Mouse (Mus musculus): Measurements from ENCODE around the gene Entpd2.

Gene Entpd2

DNA sequence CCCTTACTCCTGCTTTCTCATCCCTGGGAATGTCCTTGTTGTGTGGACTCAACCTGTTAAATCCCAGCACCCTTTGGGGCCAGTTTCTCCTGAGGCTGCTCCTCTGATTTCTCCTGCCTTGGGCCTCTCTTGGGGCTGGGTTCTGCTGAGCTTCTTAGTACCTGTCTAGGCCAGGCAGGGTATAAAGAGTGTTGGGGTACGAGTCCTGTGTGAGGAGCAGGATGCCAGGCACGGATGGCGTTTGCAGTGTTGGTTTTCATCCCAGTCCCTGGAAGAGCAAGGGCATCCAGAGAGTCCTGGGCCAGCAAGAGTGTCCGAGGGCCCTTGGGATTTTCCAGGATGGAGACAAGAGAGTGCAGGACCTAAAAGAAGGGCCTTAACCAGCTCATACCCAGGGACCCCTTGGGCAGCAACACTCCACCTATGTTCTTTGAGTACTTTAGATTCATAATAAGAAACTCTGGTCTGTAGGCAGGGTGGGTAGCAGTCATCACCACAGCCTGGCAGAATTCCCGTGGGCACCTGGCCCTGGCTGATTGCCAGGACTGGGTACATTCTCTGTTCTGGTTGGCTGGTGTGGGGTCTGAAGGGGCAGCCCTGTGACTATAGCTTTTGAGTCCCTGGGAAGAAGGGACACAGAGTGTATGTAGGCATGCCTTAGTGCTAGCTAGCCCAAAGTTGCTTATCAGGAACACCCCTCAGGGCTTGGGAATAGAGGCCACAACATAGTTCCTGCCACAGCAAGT, 33.9 kb downstream of the Entpd2 start:
- DNase-seq (ENCODE audit: low read depth, low spot score) = peak; percentile 14

DNA sequence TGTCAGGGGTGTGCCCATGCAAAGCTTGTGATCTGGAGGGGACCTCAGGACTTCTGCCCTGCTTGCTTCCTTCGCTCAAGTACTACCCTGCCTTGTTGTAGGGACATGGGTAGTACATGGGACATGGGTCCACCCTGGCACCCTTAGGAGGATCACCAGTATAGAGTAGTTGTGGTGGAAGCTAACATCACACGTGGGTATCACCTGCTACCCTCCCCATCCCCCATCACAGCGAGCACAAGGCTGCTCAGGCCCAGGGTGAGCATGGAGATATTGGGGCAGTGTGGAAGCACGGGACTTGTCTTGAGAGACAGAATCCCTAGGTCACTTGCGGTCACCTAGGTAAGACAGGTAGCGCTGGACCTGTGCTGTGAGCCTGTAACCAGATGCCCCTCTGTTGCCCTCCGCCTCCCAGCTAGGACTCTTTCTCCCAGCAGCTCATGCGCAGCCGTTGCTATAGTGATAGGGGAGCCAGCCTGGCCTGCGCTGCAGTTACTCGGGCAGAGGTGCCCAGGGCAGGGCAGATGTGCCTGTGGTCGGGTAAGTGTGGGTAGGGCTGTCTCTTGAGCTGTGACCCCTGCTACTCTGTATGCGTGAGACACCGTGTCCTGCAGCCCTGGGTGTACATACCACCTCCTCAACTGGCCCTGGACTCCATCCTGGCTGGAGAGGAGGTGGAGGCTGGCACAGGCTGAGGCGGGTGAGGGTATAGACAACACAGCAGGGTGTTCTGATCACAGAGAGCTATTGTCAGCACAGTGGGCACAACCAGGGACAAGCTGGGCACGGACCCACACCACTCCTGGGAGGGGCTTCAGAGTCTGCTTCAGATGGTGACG, 34.9 kb downstream of the Entpd2 start:
- DNase-seq (ENCODE audit: low read depth, low spot score) = no peak

DNA sequence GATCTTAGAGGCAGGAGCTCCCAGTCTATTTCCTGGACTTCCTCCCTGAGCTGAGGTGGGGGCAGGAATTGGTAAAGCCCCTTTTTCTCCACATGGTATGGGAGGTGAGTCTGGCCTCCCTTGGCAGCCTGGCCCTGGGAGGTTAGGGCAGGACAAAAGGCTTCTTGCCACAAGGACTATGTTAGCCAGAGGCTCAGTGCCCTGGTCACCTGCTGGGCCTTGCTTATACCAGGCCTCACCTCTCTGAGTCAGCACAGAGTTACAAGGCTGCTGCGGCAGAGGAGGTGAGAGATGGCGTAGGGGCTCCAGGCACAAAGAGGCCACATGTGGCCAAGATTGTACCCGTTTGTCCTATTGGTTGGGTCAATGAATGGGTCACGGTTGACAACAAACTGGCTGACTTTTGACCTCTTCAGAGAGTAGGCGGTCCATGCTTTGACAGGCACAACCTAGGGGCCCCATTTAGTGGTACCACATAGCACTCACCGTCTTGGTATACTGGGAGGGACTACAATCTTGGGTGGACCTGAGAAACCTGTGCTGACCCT, 35.7 kb downstream of the Entpd2 start:
- DNase-seq (ENCODE audit: low read depth, low spot score) = no peak

DNA sequence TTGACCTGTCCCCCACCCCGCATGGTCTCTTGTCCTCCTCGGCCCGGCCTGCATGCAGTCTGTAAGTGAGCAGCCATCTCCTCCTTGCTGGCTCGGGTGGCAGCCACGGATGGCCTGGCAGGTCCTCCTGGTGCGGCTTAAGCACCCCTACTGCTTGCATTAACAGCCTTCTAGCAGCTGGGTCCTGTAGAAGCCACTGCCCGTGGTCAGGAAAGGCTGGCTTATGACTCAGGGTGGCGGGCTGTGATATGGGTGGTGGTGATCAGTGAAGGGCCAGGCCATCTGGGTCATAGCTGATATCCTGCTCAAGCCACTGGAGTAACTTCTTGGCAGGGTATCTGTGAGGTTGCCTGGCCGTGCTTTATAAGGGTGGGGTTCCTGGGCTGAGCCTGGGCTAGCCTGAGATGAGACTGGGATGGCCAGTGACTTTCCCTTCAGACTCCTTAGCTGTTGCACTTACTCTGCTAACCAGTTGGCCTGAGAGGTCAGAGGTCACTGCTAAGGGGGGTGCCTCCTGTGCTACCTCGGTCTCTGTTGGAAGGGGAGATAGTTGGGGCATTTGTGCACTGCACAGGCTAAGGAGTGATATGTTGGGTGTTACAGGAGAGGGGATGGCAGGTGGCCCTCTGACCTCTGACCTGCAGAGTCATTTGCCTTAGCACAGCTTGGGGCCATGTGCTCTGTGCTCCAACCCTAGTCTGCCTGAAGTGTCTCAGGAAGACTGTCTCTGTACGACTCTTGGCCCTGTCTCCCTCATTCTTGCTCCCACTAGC, 36.8 kb downstream of the Entpd2 start:
- DNase-seq (ENCODE audit: low read depth, low spot score) = no peak

DNA sequence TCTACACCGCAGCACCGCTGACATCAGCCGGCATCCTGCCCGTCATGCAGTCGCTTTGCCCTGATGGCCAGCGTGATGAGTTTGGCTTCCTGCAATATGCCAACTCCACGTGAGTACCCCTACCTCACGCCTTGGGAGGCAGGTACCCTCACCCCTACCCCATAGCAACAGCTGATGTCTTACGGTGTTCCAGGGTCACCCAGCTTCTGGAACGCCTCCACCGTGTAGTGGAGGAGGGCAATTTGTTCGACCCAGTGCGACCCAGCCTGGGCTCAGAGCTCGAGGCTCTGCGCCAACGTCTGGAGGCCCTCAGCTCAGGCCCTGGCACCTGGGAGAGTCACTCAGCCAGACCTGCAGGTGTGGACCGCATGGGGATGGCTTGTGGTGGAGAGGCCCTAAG, 37.4 kb downstream of the Entpd2 start:
- DNase-seq (ENCODE audit: low read depth, low spot score) = no peak

DNA sequence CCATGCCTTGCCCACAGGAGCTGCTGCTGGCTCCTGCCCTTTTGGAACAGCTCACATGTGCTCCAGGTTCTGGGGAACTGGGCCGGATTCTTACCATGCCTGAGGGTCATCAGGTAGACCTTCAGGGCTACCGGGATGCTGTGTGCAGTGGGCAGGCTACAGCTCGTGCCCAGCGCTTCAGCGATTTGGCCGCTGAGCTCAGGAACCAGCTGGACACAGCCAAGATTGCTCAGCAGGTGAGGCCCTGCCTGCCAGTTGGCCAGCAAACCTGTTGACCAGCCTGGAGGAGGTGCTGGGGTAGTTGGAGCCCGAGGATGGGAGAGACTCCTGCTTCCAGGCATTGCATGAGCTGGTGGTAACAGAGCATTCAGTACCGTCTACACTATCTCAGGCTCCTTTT, 38.6 kb downstream of the Entpd2 start:
- no peak for DNase-seq (ENCODE audit: low read depth, low spot score)

DNA sequence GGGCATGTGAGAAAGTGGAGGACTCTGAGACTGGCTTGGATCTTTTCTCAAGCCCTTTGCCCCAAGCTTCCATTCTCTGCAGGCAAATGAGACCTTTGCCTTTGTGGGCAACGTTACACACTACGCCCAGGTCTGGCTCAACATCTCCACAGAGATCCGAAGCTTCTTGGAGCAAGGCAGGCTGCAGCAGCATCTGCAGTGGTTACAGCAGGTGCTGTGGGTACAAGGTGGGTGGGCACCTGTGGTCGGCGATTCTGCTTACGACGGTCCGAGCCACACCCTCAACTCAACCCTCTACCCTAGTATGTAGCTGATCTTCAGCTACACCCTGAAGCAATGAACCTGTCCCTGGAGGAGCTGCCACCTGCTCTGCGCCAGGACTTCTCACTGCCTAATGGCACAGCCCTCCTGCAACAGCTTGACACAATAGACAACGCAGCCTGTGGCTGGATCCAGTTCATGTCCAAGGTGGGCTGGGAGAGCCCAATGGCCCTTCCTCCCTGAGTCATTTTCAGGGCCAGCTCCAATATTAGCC, 40.7 kb downstream of the Entpd2 start:
- DNase-seq (ENCODE audit: low read depth, low spot score) = no peak

DNA sequence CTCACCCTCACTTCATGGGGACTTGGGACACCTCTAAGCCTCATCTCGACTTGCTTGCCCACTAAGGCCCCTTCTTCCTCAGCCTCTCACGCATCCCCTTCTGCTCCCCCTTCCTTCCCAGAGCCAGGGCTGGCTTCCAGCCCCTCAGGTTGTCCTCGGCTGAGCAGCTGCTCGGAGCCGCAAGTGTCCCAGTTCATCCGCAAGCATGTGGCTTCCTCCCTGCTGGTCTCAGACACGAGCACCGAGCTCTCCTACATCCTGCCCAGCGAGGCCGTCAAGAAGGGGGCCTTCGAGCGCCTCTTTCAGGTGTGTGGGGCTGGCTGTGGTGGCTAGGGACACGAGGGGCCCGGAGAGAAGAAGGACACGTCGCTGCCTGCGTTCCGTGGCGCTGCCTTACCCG, 45.4 kb downstream of the Entpd2 start:
- DNase-seq (ENCODE audit: low read depth, low spot score) = no peak

DNA sequence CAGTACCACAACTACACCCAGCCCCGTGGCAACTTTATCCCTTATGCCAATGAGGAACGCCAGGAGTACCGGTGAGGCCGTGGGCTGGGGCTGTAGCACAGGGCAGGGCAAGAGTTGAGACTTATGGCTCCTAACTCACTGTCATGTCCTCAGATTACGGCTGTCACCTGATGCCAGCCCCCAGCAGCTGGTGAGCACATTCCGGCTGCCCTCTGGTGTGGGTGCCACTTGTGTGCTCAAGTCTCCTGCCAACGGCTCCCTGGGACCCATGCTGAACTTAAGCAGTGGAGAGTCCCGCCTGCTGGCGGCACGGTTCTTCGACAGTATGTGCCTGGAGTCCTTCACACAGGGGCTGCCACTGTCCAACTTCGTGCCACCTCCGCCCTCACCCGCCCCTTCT, 47.0 kb downstream of the Entpd2 start:
- DNase-seq (ENCODE audit: low read depth, low spot score) = no peak
